Mouse (Mus musculus) retina, postnatal 1 day (tissue): ENCODE data around the gene Stk38.
"Not testable (repeated sequence)": the region's sequence is repeated elsewhere in the genome, so short reads cannot be mapped to it uniquely, and the experiment has no call there.

Experiments
- DNase-seq: peaks from one replicate; pipeline ENCODE4 v3.0.0-alpha.2; 2012

The Stk38 gene

DNA sequence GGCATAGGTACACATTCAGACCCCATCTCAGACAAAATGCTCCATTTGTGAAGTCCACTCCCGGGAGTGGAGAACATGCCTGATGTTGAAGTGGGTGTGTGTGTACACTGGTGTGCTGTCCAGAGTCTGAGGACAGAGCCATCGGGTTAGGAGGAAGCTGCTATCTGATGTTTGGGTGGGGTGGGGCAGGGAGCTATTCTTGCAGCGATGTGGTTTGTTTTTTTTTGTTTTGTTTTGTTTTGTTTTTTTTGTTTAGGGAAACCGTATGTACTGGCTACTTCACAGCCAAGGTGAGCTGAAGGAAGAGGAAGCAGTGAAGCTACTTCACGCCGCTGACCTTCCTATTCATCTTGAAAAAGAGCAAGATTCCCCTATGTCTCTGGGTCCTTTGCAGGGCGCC lies 983 bp downstream of the Stk38 start:
- DNase-seq: no peak

DNA sequence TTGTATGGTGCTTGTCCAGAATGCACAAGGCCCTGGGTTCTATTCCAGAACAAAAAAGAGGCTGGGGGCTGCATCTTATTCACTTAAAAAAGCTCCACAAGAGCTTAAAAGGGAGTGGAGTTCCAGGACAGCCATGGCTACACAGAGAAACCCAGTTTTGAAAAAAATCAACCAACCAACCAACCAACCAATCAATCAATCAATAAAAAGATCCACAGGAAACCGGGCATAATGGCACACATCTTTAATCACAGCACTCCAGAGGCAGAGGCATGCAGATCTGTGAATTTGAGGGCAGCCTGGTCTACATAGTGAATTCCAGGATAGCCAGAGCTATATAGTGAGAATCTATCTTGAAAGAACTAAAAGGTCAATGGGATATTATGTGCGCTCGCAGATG lies 2.8 kb downstream of the Stk38 start:
- DNase-seq: no peak

- no peak for DNase-seq
Measured at GRCm38 (mm10) chr17:29003740-29004139, 4.1 kb downstream of the Stk38 start.

DNA sequence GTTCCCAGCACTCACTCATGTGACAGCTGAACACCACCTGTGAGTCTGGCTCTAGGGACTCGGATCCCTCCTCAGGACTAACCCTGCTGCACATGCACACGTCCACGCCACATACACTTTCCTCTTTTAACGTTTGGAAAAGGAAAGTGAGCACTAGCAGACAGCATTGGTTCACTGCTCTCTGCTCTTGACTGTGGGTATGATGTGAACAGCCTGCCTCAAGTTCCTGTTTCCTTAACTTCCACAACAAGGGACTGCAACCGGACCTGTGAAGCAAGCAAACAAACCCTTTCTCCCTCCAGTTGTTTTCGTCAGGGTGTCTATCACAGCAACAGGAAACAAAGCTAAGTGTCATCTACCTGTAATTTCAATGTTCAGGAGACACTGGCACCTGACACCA lies 7.3 kb downstream of the Stk38 start:
- DNase-seq: no peak

DNA sequence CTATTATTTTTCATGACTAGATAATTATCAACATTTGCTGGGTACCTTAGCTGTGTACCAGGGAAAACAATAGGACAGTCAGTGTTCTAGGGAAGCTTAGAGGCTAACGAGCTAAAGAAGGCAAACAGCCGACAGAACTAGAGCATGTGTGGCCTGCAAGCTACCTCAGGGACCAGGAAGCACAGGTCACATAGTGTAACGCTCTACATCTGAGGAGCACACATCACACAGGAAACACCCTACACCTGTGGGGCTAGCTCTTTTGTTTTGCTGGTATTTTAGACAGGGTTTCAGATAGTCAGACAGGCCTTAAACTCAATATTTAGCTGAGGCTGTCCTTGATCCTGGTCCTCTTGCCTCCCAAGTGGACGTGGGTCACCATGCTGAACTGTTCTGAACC lies 13.2 kb downstream of the Stk38 start:
- DNase-seq: no peak

DNA sequence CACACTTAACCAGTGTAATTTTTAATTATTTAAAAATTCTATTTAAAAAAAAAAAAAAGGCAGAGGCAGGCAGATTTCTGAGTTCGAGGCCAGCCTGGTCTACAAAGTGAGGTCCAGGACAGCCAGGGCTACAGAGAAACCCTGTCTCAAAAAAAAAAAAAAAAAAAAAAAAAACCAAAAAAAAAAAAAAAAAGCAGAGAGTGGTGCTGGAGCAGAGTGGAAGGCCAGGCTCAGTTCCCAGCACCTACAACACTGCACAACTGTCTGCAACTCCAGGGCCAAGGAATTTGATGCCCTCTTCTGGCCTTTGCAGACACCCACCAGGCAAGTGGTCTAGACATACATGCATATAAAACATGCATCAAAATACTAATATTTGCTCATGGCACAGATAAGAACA lies 14.8 kb downstream of the Stk38 start:
- DNase-seq: not testable (repeated sequence)

DNA sequence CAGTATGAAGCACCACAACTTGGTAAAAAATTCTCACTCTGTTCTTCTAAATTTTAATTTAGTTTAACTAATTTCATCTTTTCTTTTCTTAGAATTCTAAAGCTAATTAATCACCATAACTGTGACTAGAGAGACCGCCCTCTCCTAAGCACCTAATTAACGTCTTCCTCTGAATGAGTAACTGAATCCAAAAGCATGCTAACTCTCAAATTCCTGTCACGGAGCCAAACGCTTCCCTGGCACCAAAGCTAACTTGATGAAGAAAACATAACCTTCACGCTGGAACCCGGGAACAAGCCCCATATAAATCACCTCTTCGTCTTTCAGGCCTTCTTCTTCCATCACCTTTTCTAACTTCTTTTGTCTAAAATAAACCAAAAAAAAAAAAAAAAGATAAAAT lies 15.7 kb downstream of the Stk38 start:
- no peak for DNase-seq

DNA sequence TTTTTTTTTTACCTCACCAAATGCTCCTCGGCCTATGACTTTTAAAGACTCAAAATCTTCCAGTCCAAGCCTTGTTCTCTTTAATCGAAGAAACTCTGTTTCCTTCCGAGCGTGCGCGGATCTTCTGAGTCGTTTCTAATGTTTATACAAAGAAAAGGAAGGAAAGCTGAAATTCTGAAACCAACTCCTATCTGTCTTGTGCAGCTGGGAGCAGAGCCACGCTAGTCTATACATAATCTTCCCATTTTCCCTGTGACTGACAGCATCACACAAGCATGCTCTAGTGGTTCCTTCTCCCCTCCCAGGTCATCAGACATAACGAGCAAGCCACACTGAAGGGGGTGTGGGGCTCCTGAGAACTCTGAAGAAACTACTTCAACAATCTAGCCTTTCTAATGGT lies 16.5 kb downstream of the Stk38 start:
- DNase-seq: no peak

GRCm38 (mm10) chr17:28990060-28990459 lies 17.7 kb downstream of the Stk38 start:
- DNase-seq: no peak

DNA sequence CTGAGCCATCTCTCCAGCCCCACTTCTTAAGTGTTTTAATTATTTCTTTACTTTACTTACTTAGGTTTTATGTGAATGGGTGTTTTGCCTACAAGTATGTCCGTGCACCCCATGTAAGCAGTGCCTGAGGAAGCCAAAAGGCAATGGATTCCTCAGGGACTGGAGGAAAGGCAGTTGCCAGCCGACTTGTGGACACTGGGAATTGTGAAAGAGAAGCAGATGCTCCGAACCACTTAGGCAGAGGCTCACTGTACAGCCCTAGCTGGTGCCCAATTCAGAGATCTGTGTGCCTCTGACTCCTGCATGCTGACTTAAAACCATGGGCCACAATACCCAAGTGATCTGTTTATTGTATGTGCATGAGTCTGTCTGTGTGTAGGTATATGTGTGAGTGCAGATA lies 18.8 kb downstream of the Stk38 start:
- DNase-seq: no peak

DNA sequence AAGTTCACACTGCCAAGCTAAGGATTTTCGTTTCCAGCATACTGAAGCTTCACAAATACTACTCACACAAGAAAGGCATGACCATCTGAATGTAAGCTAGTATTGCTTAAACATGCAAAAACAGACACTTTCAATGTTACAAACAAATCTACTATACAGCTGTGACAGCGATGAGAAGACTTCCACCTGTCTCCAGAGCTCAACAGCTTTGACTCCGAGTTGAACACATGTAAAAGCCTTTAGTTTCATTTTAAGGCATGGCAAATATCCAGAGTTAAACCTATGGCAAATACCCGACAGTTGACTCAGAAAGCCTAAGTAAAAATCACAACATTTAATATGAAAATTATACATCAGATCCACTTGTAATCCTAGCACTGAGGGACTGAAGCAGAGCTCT lies 19.5 kb downstream of the Stk38 start:
- no peak for DNase-seq

GRCm38 (mm10) chr17:28987713-28988112 lies 20.1 kb downstream of the Stk38 start:
- peak; percentile 66 for DNase-seq

GRCm38 (mm10) chr17:28986833-28987232 lies 21.0 kb downstream of the Stk38 start:
- DNase-seq: peak; percentile 35

DNA sequence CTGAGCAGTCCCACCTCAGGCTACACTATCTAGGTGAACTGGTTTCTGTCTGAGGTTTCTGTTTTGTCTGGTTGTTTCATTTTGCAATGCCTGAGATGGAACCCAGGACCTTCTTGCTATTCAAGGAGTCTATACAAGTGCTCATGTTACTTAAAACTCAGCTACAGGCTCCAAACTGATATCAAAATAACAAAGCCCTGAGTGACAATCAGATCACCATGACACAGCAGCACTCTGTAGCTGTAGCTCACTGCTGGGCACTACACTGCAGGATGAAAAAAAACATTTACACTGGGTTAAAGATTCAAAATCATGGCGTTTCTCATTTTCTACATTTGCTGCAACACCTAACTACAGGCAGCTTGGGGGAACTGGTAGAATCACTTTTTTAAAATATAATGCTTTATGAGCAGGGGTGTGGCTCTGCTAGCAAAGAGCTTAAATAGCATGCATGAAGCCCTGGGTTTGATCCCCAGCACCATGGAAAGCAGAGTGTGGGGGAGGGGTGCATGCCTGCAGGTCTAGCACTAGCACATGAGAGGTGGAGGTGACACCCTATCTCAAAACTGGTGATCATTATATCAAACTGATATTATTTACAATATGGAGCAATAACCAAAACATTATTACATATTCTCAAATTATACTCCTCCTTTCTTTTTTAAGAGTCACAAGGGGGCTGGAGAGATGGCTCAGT lies 22.9 kb downstream of the Stk38 start:
- DNase-seq: no peak

DNA sequence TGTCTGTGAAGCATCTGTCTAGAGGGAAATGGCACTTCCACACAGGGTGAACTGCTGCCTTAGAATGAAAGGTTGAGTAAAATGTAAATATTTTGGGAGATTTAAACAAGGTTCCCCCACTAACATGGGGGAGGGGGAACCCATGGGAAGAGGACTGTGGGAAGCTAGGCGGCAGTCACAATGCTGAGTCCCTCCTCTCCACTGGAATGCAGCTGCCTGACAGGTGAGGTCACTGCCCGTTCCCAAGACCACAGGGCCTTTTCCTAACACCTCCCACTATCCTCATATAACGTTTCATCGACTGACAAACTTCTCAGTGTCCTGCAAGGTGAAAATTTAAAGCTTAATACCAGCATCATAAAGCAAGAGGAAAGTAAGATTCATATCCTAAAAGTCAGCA lies 25.2 kb downstream of the Stk38 start:
- no peak for DNase-seq

DNA sequence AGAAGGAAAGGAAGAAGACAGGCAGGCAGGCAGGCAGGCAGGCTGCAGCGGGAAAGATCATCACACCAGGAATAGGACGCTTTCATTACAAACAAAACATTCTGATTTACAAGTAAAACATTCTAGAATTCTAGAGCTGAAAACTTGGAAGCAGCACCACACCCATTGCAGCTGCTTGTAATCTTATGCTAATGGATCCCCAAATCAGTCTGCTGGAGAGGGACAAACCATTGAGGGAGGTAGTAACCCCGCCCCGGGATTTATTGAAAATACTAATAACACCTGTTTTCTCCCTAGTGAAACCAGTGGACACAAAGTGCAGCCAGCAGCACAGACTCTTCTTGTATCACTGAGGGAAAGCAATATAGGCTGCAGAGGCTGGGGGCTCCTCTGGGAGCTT lies 26.7 kb downstream of the Stk38 start:
- DNase-seq: no peak

DNA sequence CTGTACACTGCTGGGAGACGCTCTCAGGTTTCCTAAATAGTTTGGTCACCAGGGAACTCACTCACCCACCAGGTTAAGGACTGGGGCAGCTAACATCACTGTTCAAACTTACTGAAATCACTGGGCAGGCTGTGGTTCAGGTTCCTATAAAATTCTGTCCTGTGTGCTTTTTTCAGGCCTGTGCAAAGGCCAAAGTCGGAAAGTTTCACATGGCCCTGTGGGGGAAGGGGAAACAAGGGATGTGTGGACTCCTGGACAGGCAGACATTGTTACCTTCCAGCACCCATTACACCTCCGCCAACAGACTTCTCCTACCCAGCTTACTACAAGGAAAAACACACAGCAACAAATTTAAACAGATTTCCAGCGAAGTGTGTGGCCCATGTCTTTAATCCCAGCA lies 28.7 kb downstream of the Stk38 start:
- DNase-seq: no peak

GRCm38 (mm10) chr17:28970122-28970521 lies 37.7 kb downstream of the Stk38 start:
- no peak for DNase-seq

- no peak for DNase-seq
Measured at GRCm38 (mm10) chr17:28967021-28967610, 40.7 kb downstream of the Stk38 start.

DNA sequence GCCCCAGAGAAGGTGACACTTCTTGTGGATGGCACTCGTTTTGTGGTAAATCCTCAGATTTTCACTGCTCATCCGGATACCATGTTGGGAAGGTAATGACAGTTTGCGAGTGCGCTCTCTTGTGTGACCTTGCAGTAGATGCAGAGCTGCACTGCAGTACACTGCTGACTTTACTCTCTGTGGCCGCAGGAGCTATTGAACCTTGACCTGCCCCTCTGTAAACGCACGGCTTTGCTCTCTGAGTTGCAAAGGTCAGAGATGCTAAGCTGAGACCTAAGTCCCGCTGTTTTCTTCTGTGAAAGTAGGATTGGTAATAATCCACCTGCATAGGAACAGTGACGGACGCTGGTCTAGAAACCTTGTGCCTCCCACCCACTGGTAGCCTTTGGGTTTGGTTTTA lies 46.2 kb downstream of the Stk38 start:
- no peak for DNase-seq

DNA sequence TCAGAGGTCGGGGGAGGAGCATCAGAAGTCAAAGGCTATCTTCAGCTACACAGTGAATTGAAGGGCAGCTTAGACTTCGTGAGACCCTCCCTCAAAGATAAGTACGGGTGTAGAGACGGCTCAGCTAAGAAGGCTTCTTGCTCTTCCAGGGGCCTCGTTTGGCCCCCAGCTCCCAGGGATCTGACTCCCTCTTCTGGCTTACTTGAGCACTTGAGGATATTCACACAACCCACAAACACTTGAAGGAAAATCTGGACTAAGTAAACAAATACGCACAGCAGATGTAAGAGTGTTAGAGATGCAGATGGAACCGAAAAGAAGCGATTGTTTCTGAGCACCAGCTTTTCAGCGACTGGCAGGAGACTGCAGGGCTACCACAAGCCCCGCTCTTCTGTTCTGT lies 47.2 kb downstream of the Stk38 start:
- DNase-seq: no peak

DNA sequence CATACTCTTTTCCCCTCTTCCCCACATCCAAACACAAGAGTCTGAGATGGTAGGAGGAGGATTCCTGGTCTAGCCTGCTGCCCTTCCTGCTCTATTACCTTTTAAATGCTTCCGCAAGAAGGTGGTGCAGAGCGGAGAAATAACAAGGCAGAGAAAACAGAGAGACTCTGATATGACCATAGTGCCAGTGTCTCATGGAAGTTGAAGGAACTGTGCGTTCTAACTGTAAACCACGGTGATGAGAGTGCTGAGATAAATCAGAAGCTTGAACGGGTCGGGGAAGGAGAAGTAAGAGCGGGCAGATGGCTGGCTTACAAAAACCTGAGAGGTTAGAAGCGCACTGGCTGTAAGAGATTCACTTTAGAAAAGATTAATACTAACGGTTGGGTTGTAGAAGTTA lies 53.4 kb downstream of the Stk38 start:
- no peak for DNase-seq

DNA sequence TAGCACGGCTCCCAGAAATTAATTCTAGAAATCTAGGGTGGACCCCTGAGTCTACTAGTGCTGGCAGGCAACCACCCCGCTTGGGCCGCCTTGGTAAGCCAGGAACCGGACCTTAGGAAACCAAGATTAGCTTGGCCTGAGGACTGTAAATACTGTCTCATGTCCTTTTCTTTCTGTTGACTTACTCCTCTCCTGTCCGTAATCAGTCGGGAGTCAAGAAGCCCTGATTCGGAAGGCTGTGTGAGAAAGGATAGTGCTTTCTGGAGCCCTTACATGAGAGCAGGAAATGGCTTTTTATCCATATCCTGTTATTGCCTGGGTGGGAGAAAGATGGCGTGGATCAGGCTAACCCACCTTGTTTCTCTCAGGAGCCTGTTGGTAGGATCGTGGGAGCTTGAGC lies 54.5 kb downstream of the Stk38 start:
- DNase-seq: no peak

GRCm38 (mm10) chr17:28951831-28952799 lies 55.7 kb downstream of the Stk38 start, which contains the start of gene Kctd20:
TSS of gene Kctd20 (plus strand) at chr17:28951950.
- DNase-seq: peak; percentile 96
